Mouse (Mus musculus) small intestine, adult 2 months (tissue): ENCODE measurements at regions not wholly inside any gene's neighbourhood (a gene's known extent, or its start where the extent isn't known, plus 50 kb on each side); places are given as distances from the start of the nearest gene placed in this dataset.

Source experiments
- CTCF ChIP-seq: fragments of 200-500 bp; IDR thresholded peaks from 2 replicates; pipeline ENCODE4 v1.5.1; 2012; ENCODE audit warnings: low read depth, mild to moderate bottlenecking, control low read depth, inconsistent platforms, low read length, moderate library complexity, mixed read lengths; ENCODE audit not compliant: insufficient replicate concordance, insufficient read length; ENCODE audit errors: extremely low read depth
- POLR2A ChIP-seq: fragments of 200-500 bp; IDR thresholded peaks from 2 replicates; pipeline ENCODE4 v1.6.1; 2012; ENCODE audit warnings: low read depth, mild to moderate bottlenecking, control low read depth, inconsistent platforms, low read length, moderate library complexity

DNA sequence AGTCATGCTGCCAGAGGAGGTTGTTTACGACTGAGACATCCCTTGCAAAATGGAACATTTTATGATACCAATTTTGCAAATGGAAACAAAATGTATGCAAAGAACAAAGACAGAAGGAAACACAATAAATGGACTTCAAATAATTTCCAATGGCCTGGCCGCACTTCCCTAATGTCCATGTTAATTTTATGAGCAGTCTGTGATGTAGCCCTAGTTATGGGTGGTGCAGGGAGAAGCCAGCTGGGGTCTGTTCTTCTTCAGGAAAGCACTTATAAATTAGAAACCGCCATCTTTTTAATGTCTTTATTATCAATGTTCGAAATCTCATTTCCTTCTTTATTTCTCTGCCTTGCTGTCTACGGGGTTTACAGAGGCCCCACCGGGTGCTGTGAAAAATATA lies 51.0 kb upstream of the Jak1 start:
- TF ChIP-seq CTCF (no peak), POLR2A (no peak)
